Comparison of ENCODE assay signal across 25 mouse cellular contexts in genomic region chr8:107439880-107440625, GRCm38 (mm10). TPM values are rescaled to one million over a fixed set of nuclear protein-coding genes. Genes with fewer than 3 reads are reported as not detected.
DNase-seq lines count a peak whose midpoint lies in the region; ATAC-seq and TF ChIP-seq lines count a peak whose summit lies in the region.
"Had no signal": no experiment of that assay in that cellular context is flagged by ENCODE, and none has a peak within 500 bp of the region (broad histone marks: within the 10 kb centered on the region; RNA-seq: fewer than 3 reads in every experiment).

No protein-coding gene starts in this region.

- 51% methylated on average over 3 of the region's 3 CpGs for WGBS in liver, embryonic 15.5 days (ENCODE audit: insufficient replicate concordance)
- 72% methylated on average over 3 of the region's 3 CpGs for WGBS in lung, adult 2 months

- H3K9ac ChIP-seq in CH12.LX (ENCODE audit: insufficient read depth, low read depth): no peak overlapping the region
- 0 out of 2 replicates have a peak overlapping the region, but pooled peaks have one; percentile 6 for H3K9ac ChIP-seq in liver, embryonic 15.5 days
- H3K9ac ChIP-seq: forebrain, embryonic 13.5 days; hindbrain, embryonic 12.5 days; limb, embryonic 13.5 days; lung, embryonic 15.5 days; neural tube, embryonic 15.5 days had no signal

- TF ChIP-seq RAD21 in CH12.LX (IDR thresholded peaks at IDR 0.05; ENCODE audit: low read depth, low read length): no peak

- no peaks in the 10 kb centered on the region; the same call in 1 of the 2 replicates for H3K79me2 ChIP-seq in CH12.LX (replicated peaks; ENCODE audit: control insufficient read depth, extremely low read depth, insufficient read depth, poor library complexity, severe bottlenecking)

- dilution Hi-C loops in CH12.LX (cut with MboI; ENCODE audit: extremely low pct_ligation_motif_present, extremely low pct_unique_long_range_greater_than_20kb, low sequenced_read_pairs): no loop called here

- in situ Hi-C loops in CH12.LX (cut with MboI; ENCODE audit: low pct_ligation_motif_present, low pct_unique_long_range_greater_than_20kb, low sequenced_read_pairs): loop anchor here (10.0 kb wide), 1 partner anchor 55 kb away; no protein-coding TSS in a partner anchor

- H3K4me1 ChIP-seq in CH12.LX (ENCODE audit: control insufficient read depth in 1 of 2, insufficient read depth in 2 of 2): peaks cover 13 to 45% of the 10 kb centered on the region in 2 experiments
- H3K4me1 ChIP-seq in liver, embryonic 15.5 days (replicated peaks): peaks cover 62% of the 10 kb centered on the region
- peaks cover 7% of the 10 kb centered on the region for H3K4me1 ChIP-seq in lung, adult 2 months (ENCODE audit: control insufficient read depth, insufficient read depth, low read length)

- H3K36me3 ChIP-seq in CH12.LX (replicated peaks in 1 of 2; ENCODE audit: control insufficient read depth in 1 of 2, insufficient read depth in 1 of 2, low read length in 1 of 2): peaks cover 0 to 20% of the 10 kb centered on the region in 2 experiments
- H3K36me3 ChIP-seq in liver, embryonic 15.5 days (replicated peaks): no peaks in the 10 kb centered on the region
- H3K36me3 ChIP-seq: hindbrain, embryonic 12.5 days; lung, embryonic 15.5 days; neural tube, embryonic 15.5 days had no signal

- TF ChIP-seq EP300 in CH12.LX (IDR thresholded peaks at IDR 0.05; ENCODE audit: low read length): peak; percentile 85

- TF ChIP-seq CTCF in CH12.LX (conservative IDR thresholded peaks at IDR 0.05 in 1 of 2, IDR thresholded peaks at IDR 0.05 in 1 of 2; ENCODE audit: low read depth in 2 of 2, low read length in 2 of 2): no peak
- no peak for TF ChIP-seq CTCF in lung, adult 2 months (IDR thresholded peaks at IDR 0.05; ENCODE audit: insufficient read depth, low read length)

- TF ChIP-seq POLR2A in CH12.LX (IDR thresholded peaks at IDR 0.05; ENCODE audit: low read depth, low read length): no peak
- TF ChIP-seq POLR2A in lung, adult 2 months (IDR thresholded peaks at IDR 0.05; ENCODE audit: borderline replicate concordance, extremely low read depth, low read depth, low read length): no peak

- H3K4me2 ChIP-seq in CH12.LX (ENCODE audit: insufficient read depth, low read depth, poor library complexity, severe bottlenecking): peak overlapping the region; percentile 50; the same call in 1 of the 2 replicates
- peak overlapping the region; percentile 42 for H3K4me2 ChIP-seq in liver, embryonic 15.5 days
- H3K4me2 ChIP-seq: forebrain, embryonic 13.5 days; hindbrain, embryonic 12.5 days; limb, embryonic 13.5 days; lung, embryonic 15.5 days; neural tube, embryonic 15.5 days had no signal

- no peaks in the 10 kb centered on the region for H3K9me3 ChIP-seq in CH12.LX (replicated peaks; ENCODE audit: low read length)
- no peaks in the 10 kb centered on the region for H3K9me3 ChIP-seq in liver, embryonic 15.5 days (replicated peaks)
- H3K9me3 ChIP-seq: forebrain, embryonic 13.5 days; hindbrain, embryonic 12.5 days; limb, embryonic 13.5 days; lung, embryonic 15.5 days; midbrain, embryonic 10.5 days; neural tube, embryonic 15.5 days had no signal

- ATAC-seq in erythroblast, adult 5-6 weeks (replicated peaks; ENCODE audit: low FRiP score, poor library complexity, severe bottlenecking): peak; percentile 61
- peak; percentile 60 for ATAC-seq in liver, embryonic 15.5 days (ENCODE audit: insufficient read depth)
- ATAC-seq: forebrain, embryonic 13.5 days had no signal

- no peak for DNase-seq in CH12.LX (ENCODE audit: extremely low read depth)
- peak; percentile 30 to 60 for DNase-seq in spleen, postnatal 4 days (ENCODE audit: low spot score in 2 of 2)
- DNase-seq in layer of hippocampus, adult 18-20 months (ENCODE audit: low spot score in 2 of 2): no peak
- DNase-seq in cerebellum, postnatal 14 days: no peak
- no peak for DNase-seq in lung, adult 2 months
- DNase-seq: adrenal gland, postnatal 14 days; cerebellum, adult 11 months; cerebellum, postnatal 10 days; gastrocnemius, postnatal 36 days; heart, adult 2 months; kidney, adult 8-10 months; kidney, postnatal 14 days; layer of hippocampus, postnatal 36 days; lung, postnatal 4 days; right cerebral cortex, adult 18-20 months; right cerebral cortex, postnatal 4 days; thymus, postnatal 25 days had no signal

- no peaks in the 10 kb centered on the region for H3K27me3 ChIP-seq in CH12.LX (replicated peaks)
- no peaks in the 10 kb centered on the region for H3K27me3 ChIP-seq in liver, embryonic 15.5 days
- H3K27me3 ChIP-seq: forebrain, embryonic 13.5 days; hindbrain, embryonic 12.5 days; limb, embryonic 13.5 days; lung, embryonic 15.5 days; neural tube, embryonic 15.5 days had no signal

- H3K27ac ChIP-seq in CH12.LX (ENCODE audit: insufficient read depth, low read depth): peak overlapping the region; percentile 40; the same call in 1 of the 2 replicates
- peak overlapping the region; percentile 67 for H3K27ac ChIP-seq in liver, embryonic 15.5 days (replicated peaks)
- H3K27ac ChIP-seq: forebrain, embryonic 13.5 days; heart, adult 2 months; hindbrain, embryonic 12.5 days; limb, embryonic 13.5 days; lung, embryonic 15.5 days; midbrain, embryonic 10.5 days; neural tube, embryonic 15.5 days had no signal

- no peak overlapping the region for H3K4me3 ChIP-seq in CH12.LX (replicated peaks in 1 of 3; ENCODE audit: low read depth in 2 of 3, low read length in 2 of 3, poor library complexity in 1 of 3)
- no peak overlapping the region; the same call in 1 of the 2 replicates for H3K4me3 ChIP-seq in liver, embryonic 15.5 days (replicated peaks)
- no peak overlapping the region for H3K4me3 ChIP-seq in lung, adult 2 months (replicated peaks; ENCODE audit: extremely low read depth, low read depth, low read length)
- H3K4me3 ChIP-seq: forebrain, embryonic 13.5 days; heart, adult 2 months; hindbrain, embryonic 12.5 days; limb, embryonic 13.5 days; lung, embryonic 15.5 days; midbrain, embryonic 10.5 days; neural tube, embryonic 15.5 days had no signal

TF ChIP-seq in CH12.LX, 34 proteins besides CTCF, POLR2A, EP300 and RAD21:
- 0 out of 2 replicates have a peak, but pooled peaks have one; percentile 35 for TF ChIP-seq SIN3A (IDR thresholded peaks at IDR 0.05; ENCODE audit: low read length)
- TF ChIP-seq MEF2A (IDR thresholded peaks at IDR 0.05; ENCODE audit: borderline replicate concordance, low read depth, low read length): peak; percentile 24; the same call in 1 of the 2 replicates
- TF ChIP-seq IRF4 (IDR thresholded peaks at IDR 0.05; ENCODE audit: low read depth, low read length): peak; percentile 90
- TF ChIP-seq CHD1 (IDR thresholded peaks at IDR 0.05; ENCODE audit: low read depth, low read length): no peak
- TF ChIP-seq HCFC1 (IDR thresholded peaks at IDR 0.05; ENCODE audit: low read depth, low read length): no peak

RNA-seq across cellular contexts. Expression of gene Wwp2, which starts 3.9 kb away (rescaled TPM):
- total RNA-seq in CH12.LX (2012; rRNA removed) (19.7 and 20.7 TPM in 2 replicates), CH12.LX (2014; rRNA removed) (13.5 and 16.3 TPM in 2 replicates)
- polyA plus RNA-seq in CH12.LX (2012; ENCODE audit: insufficient read length, low read depth): 29.7 and 30.3 TPM in 2 replicates
- 114 and 130 TPM in 2 replicates for total RNA-seq in erythroblast, adult 5-6 weeks (2015; ENCODE audit: low replicate concordance)
- 192 and 196 TPM in 2 replicates for total RNA-seq in erythroblast, adult 5-6 weeks (2017; ENCODE audit: low replicate concordance)
- polyA plus RNA-seq in liver, embryonic 15.5 days (2015; fragmentation: Nextera tagmentation; extraction: Ambion mirVana): 29.7 and 32.3 TPM in 2 replicates
- 10 to 100 TPM; 34.2 to 35.5 TPM for total RNA-seq in layer of hippocampus, adult 18-20 months (2021)
- 41.0 and 62.7 TPM in 2 replicates for polyA plus RNA-seq in lung, adult 2 months (2012; rRNA removed)

RNA-seq across cellular contexts. Expression of gene Nob1, which starts 15.2 kb away (rescaled TPM):
- total RNA-seq in CH12.LX (2012; rRNA removed) (73.0 and 73.1 TPM in 2 replicates), CH12.LX (2014; rRNA removed) (17.2 and 21.4 TPM in 2 replicates)
- 109 and 117 TPM in 2 replicates for polyA plus RNA-seq in CH12.LX (2012; ENCODE audit: insufficient read length, low read depth)
- total RNA-seq in erythroblast, adult 5-6 weeks (2015; ENCODE audit: low replicate concordance): 6.5 and 8.2 TPM in 2 replicates
- 2.0 and 6.4 TPM in 2 replicates for total RNA-seq in erythroblast, adult 5-6 weeks (2017; ENCODE audit: low replicate concordance)
- polyA plus RNA-seq in liver, embryonic 15.5 days (2015; fragmentation: Nextera tagmentation; extraction: Ambion mirVana): 26.0 and 27.1 TPM in 2 replicates
- 10 to 100 TPM; 40.7 to 44.1 TPM for total RNA-seq in layer of hippocampus, adult 18-20 months (2021)
- polyA plus RNA-seq in lung, adult 2 months (2012; rRNA removed): 18.5 and 21.3 TPM in 2 replicates

RNA-seq across cellular contexts. Expression of gene Nqo1, which starts 37.0 kb away (rescaled TPM):
- total RNA-seq in CH12.LX (2012; rRNA removed) (1.6 and 1.9 TPM in 2 replicates), CH12.LX (2014; rRNA removed) (0.94 and 1.1 TPM in 2 replicates)
- polyA plus RNA-seq in CH12.LX (2012; ENCODE audit: insufficient read length, low read depth): 23.8 and 24.6 TPM in 2 replicates
- 10.2 and 15.0 TPM in 2 replicates for total RNA-seq in erythroblast, adult 5-6 weeks (2015; ENCODE audit: low replicate concordance)
- 10.7 and 17.1 TPM in 2 replicates for total RNA-seq in erythroblast, adult 5-6 weeks (2017; ENCODE audit: low replicate concordance)
- polyA plus RNA-seq in liver, embryonic 15.5 days (2015; fragmentation: Nextera tagmentation; extraction: Ambion mirVana): 14.0 and 15.0 TPM in 2 replicates
- 1 to 10 TPM; 5.1 to 5.9 TPM for total RNA-seq in layer of hippocampus, adult 18-20 months (2021)
- 4.0 and 12.8 TPM in 2 replicates for polyA plus RNA-seq in lung, adult 2 months (2012; rRNA removed)

Comparison
In these comparisons a context has a peak if more than half of its experiments do, and no peak if none do; other contexts are left out.
1. DNase-seq: peak in spleen, postnatal 4 days (2 of 2); none in CH12.LX (single experiment), layer of hippocampus, adult 18-20 months (0 of 2), cerebellum, postnatal 14 days (0 of 2) and lung, adult 2 months (single experiment).